Mouse (Mus musculus) lung, adult 2 months (tissue): Measurements from ENCODE around the gene Spag9.

Experiments
- CTCF ChIP-seq: fragments of 200-500 bp; IDR thresholded peaks from 2 replicates; pipeline ENCODE4 v1.5.1; 2011; ENCODE audit warnings: mild to moderate bottlenecking, low read length, control low read depth; ENCODE audit not compliant: insufficient read depth
- POLR2A ChIP-seq: fragments of 200-500 bp; IDR thresholded peaks from 2 replicates; pipeline ENCODE4 v1.6.1; 2011; ENCODE audit warnings: low read depth, mild to moderate bottlenecking, control low read depth, low read length, borderline replicate concordance; ENCODE audit errors: extremely low read depth

DNA sequence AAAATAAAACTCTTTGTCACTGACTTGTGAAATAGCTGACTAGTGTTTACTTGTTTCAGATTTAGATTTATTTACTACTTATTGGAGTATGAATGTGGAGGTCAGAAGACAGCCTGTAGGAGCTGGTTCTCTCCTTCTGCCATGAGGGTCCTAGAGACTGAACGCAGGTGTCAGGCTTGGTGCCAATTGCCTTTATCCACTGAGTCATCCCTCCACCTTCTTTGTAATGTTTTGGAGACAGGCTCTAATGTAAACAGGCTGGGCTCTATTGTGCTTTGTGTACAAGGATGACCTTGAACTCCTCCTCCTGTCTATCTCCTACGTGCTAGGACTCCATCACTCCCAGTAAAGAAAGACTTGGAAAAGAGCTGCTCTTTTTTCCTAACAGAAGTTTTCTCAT lies 51.4 kb downstream of the Spag9 start:
- no peak for TF ChIP-seq CTCF
- TF ChIP-seq POLR2A: no peak
